Mouse (Mus musculus) limb, embryonic 13.5 days (tissue): ENCODE measurements around the gene Traf7. TPM values are rescaled to one million over a fixed set of nuclear protein-coding genes. Genes with fewer than 3 reads are reported as not detected.

Source experiments
- ATAC-seq: fragments of 200-750 bp; cut with Nextera tagmentation; 2 replicates; pipeline ENCODE4 v1.8.0; 2017; ENCODE audit warnings: low read depth, moderate number of reproducible peaks, moderate TSS enrichment; ENCODE audit not compliant: low FRiP score
- H3K27ac ChIP-seq: fragments of 300-500 bp; sonication (generic); 2 replicates; pipeline ENCODE4 v1.5.1; 2015; ENCODE audit warnings: inconsistent platforms, mild to moderate bottlenecking, moderate library complexity
- H3K27me3 ChIP-seq: fragments of 300-500 bp; sonication (generic); 2 replicates; pipeline ENCODE4 v1.6.1; 2015; ENCODE audit warnings: mild to moderate bottlenecking, inconsistent platforms
- H3K36me3 ChIP-seq: fragments of 300-500 bp; sonication (generic); 2 replicates; pipeline ENCODE4 v1.6.1; 2015; ENCODE audit warnings: inconsistent platforms, mild to moderate bottlenecking, moderate library complexity
- H3K4me1 ChIP-seq: fragments of 300-500 bp; sonication (generic); 2 replicates; pipeline ENCODE4 v1.6.1; 2015; ENCODE audit warnings: inconsistent platforms
- H3K4me2 ChIP-seq: fragments of 300-500 bp; sonication (generic); replicated peaks from 2 replicates; pipeline ENCODE4 v1.6.1; 2015; ENCODE audit warnings: inconsistent platforms, mild to moderate bottlenecking, moderate library complexity
- H3K4me3 ChIP-seq: fragments of 300-500 bp; sonication (generic); 2 replicates; pipeline ENCODE4 v1.5.1; 2015; ENCODE audit warnings: moderate library complexity, mild to moderate bottlenecking, inconsistent platforms
- H3K9ac ChIP-seq: fragments of 300-500 bp; sonication (generic); 2 replicates; pipeline ENCODE4 v1.6.1; 2015; ENCODE audit warnings: mild to moderate bottlenecking, inconsistent platforms
- H3K9me3 ChIP-seq: fragments of 300-500 bp; sonication (generic); 2 replicates; pipeline ENCODE4 v1.6.1; 2016; ENCODE audit warnings: inconsistent platforms
- WGBS: fragments of 180-500 bp; shearing (Covaris S2); methylation state at CpG from one replicate; pipeline ENCODE4 v1.1.7; 2015; 5-methylcytosine and 5-hydroxymethylcytosine counted together
- polyA plus RNA-seq: library from polyadenylated mRNA; unstranded; fragments of >200 nt; fragmentation: Nextera tagmentation; extraction: Ambion mirVana; gene quantifications from 2 replicates; pipeline ENCODE4 v1.2.1, GENCODE M21; 2015

Gene Traf7
- polyA plus RNA-seq, result 96.2 and 103 TPM in 2 replicates

DNA sequence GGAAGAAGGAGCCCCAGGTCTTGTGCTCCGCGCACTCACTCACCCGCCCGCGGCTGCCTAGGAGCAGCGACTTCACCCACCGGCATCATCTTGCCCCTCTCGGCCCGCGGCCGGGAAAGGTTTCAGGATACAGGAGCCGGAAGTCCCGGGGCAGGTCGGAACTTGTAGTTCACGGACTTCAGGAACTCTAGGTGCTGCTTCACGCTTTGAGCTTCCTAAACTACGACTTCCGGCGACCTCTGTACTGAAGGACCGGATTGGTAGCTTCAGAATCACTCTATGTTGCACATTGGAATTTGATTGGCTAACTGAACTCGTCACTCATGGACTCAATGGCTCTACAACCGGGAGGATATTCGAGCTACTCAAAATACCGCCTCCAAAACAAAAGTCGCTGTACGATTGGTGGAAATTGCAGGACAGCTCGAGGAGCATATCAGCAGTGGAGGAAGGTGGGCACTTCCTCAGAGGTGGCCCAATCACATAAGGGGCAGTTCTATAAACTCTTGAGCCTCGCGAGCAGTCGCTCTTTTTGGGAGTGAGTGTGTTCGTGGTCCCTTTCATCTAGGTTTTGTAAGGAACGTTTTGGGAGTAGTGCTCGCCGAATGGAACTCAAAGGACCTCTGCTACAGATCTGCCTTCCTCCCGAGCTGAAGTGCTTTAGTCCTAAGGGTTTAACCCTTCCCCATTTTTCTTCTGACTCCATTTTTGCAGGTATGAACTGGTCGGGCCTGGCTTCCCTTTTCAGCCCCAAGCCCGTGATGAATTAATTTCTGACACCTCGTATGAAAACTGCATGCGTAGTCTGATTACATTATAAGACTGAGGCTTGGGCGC lies at the start of gene Traf7:
Gene Traf7 (minus strand): TSS at position 216 of the 837 bp plus-strand sequence.
- Histone ChIP-seq H3K9me3 (no peaks in the 10 kb centered on the region), H3K36me3 (peaks cover 29% of the 10 kb centered on the region), H3K27me3 (no peaks in the 10 kb centered on the region), H3K9ac (peak within 1 kb of the TSS; percentile 90), H3K4me2 (peak within 1 kb of the TSS; percentile 79), H3K27ac (peak within 1 kb of the TSS; percentile 79), H3K4me1 (peaks cover 66% of the 10 kb centered on the region), H3K4me3 (peak within 1 kb of the TSS; percentile 88)
- WGBS, result under 1% methylated on average over 40 of the region's 40 CpGs
- ATAC-seq, result peak; percentile 98

- Histone ChIP-seq H3K4me1 (no peaks in the 10 kb centered on the region), H3K27ac (no peak overlapping the region), H3K9ac (no peak overlapping the region), H3K4me2 (no peak overlapping the region), H3K36me3 (peaks cover 100% of the 10 kb centered on the region), H3K9me3 (no peaks in the 10 kb centered on the region), H3K4me3 (no peak overlapping the region), H3K27me3 (no peaks in the 10 kb centered on the region)
- 94% methylated on average over 9 of the region's 9 CpGs for WGBS
- ATAC-seq, result no peak
Measured at GRCm38 (mm10) chr17:24573811-24574210, 46.1 kb upstream of the Traf7 start.

- Histone ChIP-seq H3K9ac (no peak overlapping the region), H3K36me3 (peaks cover 100% of the 10 kb centered on the region), H3K4me1 (no peaks in the 10 kb centered on the region), H3K9me3 (no peaks in the 10 kb centered on the region), H3K27ac (no peak overlapping the region), H3K27me3 (no peaks in the 10 kb centered on the region), H3K4me2 (no peak overlapping the region), H3K4me3 (no peak overlapping the region)
- ATAC-seq, result no peak
- WGBS, result 95% methylated on average over 12 of the region's 12 CpGs
Measured at GRCm38 (mm10) chr17:24572651-24573245, 45.0 kb upstream of the Traf7 start.

DNA sequence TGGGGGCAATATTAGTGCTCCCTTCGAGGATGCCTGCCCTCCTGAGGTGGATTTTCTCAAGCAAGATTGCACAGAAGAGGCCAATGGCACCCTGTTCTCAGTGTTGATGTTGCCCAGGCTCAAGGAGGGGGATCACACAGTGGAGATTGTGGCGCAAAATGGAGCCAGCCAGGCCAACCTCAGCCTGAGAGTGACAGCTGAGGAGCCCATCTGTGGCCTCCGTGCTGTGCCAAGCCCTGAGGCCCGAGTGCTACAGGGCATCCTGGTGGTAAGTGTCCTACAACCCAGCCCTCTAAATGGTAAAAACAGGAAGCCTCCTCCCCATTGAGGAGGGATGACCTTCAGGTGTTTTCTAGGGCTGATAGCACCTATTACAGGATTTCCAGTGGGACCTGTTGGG lies 42.1 kb upstream of the Traf7 start:
- H3K27me3 ChIP-seq, result no peaks in the 10 kb centered on the region
- no peaks in the 10 kb centered on the region for H3K9me3 ChIP-seq
- no peak overlapping the region for H3K4me2 ChIP-seq
- no peak overlapping the region for H3K9ac ChIP-seq
- 88% methylated on average over 4 of the region's 4 CpGs for WGBS
- H3K4me1 ChIP-seq, result no peaks in the 10 kb centered on the region; the same call in 1 of the 2 replicates
- no peak for ATAC-seq
- no peak overlapping the region for H3K4me3 ChIP-seq
- no peak overlapping the region for H3K27ac ChIP-seq
- H3K36me3 ChIP-seq, result peaks cover 99% of the 10 kb centered on the region

- no peak for ATAC-seq
Measured at GRCm38 (mm10) chr17:24567034-24567779, 39.5 kb upstream of the Traf7 start.

DNA sequence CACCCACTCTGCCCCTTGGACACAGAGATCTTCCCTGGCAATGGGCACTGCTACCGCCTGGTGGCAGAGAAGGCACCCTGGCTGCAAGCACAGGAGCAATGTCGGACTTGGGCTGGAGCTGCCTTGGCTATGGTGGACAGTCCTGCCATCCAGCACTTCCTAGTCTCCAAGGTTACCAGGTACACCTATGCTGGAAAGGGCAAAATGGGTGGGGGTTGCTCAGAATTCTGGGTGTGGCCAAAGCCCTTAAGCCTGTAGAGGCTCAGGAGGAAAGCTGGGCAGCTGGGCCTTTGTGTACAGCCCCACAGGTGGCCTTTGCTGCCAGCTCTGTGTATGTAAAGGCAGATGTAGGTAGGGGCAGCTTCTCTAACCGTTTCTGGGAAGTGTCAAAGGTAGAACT lies 38.1 kb upstream of the Traf7 start:
- no peak overlapping the region for H3K27ac ChIP-seq
- WGBS, result 80% methylated on average over 3 of the region's 3 CpGs
- ATAC-seq, result no peak
- no peak overlapping the region for H3K4me2 ChIP-seq
- H3K4me3 ChIP-seq, result no peak overlapping the region
- no peaks in the 10 kb centered on the region for H3K27me3 ChIP-seq
- H3K4me1 ChIP-seq, result peaks cover 9% of the 10 kb centered on the region
- H3K36me3 ChIP-seq, result peaks cover 65% of the 10 kb centered on the region
- H3K9ac ChIP-seq, result no peak overlapping the region
- H3K9me3 ChIP-seq, result no peaks in the 10 kb centered on the region

More at GRCm38 (mm10) chr17:24567034-24567779, 39.5 kb upstream of the Traf7 start:
- Histone ChIP-seq H3K9me3 (no peaks in the 10 kb centered on the region), H3K27me3 (no peaks in the 10 kb centered on the region), H3K4me2 (no peak overlapping the region), H3K4me1 (peaks cover 9% of the 10 kb centered on the region; the same call in 1 of the 2 replicates), H3K27ac (no peak overlapping the region), H3K4me3 (no peak overlapping the region), H3K9ac (peak overlapping the region; percentile 43; the same call in 1 of the 2 replicates), H3K36me3 (peaks cover 79% of the 10 kb centered on the region)
- WGBS, result 83% methylated on average over 8 of the region's 8 CpGs

DNA sequence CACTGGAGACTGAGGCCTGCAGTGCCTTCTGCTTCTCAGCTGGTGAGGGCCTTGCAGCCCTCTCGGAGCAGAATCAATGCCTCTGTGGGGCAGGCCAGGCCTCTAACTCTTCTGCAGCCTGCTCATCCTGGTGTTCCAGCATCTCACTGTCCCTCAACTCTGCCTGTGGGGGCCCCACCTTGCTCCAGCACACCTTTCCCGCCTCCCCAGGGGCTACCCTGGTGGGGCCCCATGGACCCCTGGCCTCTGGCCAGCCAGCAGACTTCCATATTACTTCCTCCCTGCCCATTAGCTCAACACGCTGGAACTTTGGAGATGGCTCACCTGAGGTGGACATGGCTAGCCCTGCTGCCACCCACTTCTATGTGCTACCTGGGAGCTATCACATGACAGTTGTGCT lies 37.4 kb upstream of the Traf7 start:
- no peaks in the 10 kb centered on the region for H3K9me3 ChIP-seq
- no peak overlapping the region for H3K4me2 ChIP-seq
- no peak overlapping the region; the same call in 1 of the 2 replicates for H3K9ac ChIP-seq
- no peak overlapping the region for H3K4me3 ChIP-seq
- H3K4me1 ChIP-seq, result peaks cover 15% of the 10 kb centered on the region
- no peak for ATAC-seq
- H3K36me3 ChIP-seq, result peaks cover 58% of the 10 kb centered on the region
- no peaks in the 10 kb centered on the region for H3K27me3 ChIP-seq
- no peak overlapping the region for H3K27ac ChIP-seq
- WGBS, result 82% methylated on average over 3 of the region's 3 CpGs

DNA sequence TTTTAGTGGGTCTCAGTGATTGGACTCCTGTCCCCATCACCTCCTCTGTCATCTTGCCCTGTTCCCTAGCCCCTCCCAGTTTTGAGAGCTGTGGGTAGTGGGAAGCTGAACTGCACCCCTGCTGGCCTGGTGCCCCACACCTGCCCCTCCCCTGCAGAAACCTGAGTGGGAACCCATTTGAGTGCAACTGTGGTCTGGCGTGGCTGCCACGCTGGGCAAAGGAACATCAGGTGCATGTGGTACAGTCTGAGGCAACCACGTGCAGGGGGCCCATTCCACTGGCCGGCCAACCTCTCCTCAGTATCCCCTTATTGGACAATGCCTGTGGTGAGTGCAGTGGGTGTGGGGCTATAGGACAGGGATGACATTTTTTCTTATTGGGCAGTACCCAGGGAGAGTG lies 36.7 kb upstream of the Traf7 start:
- no peak overlapping the region for H3K4me3 ChIP-seq
- no peaks in the 10 kb centered on the region for H3K27me3 ChIP-seq
- no peak overlapping the region for H3K27ac ChIP-seq
- peaks cover 51% of the 10 kb centered on the region for H3K36me3 ChIP-seq
- WGBS, result 80% methylated on average over 4 of the region's 4 CpGs
- H3K4me2 ChIP-seq, result no peak overlapping the region
- H3K4me1 ChIP-seq, result peaks cover 19% of the 10 kb centered on the region
- ATAC-seq, result no peak
- no peaks in the 10 kb centered on the region for H3K9me3 ChIP-seq
- no peak overlapping the region; the same call in 1 of the 2 replicates for H3K9ac ChIP-seq

- Histone ChIP-seq H3K4me1 (peaks cover 27% of the 10 kb centered on the region), H3K9me3 (no peaks in the 10 kb centered on the region), H3K4me3 (no peak overlapping the region), H3K36me3 (peaks cover 43% of the 10 kb centered on the region), H3K27me3 (no peaks in the 10 kb centered on the region), H3K9ac (no peak overlapping the region), H3K4me2 (no peak overlapping the region), H3K27ac (no peak overlapping the region)
- WGBS, result 76% methylated on average over 5 of the region's 5 CpGs
- ATAC-seq, result no peak
Measured at GRCm38 (mm10) chr17:24563638-24564037, 35.9 kb upstream of the Traf7 start.

DNA sequence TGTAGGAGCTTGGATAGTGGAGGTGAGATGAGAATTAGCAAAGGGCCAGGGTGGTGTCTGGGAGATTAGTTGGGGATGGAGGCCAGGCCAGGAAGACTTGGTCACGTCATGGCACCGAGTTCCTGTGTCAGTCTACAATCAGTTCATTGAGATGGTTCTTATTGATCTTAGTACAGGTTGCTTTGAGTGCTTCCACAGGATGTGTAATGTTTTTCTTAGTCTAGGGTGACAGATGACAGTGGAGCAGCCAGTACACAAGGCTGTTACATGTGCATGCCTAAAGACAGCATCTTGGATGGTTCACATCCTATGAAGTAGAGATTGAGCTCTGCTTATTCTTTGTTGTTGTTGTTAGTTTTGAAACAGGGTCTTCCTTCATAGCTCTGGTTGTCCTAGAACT lies 33.9 kb upstream of the Traf7 start:
- no peak overlapping the region for H3K4me2 ChIP-seq
- ATAC-seq, result no peak
- H3K9ac ChIP-seq, result no peak overlapping the region
- H3K36me3 ChIP-seq, result peaks cover 28% of the 10 kb centered on the region
- 91% methylated on average over 2 of the region's 2 CpGs for WGBS
- peaks cover 47% of the 10 kb centered on the region for H3K4me1 ChIP-seq
- no peak overlapping the region for H3K4me3 ChIP-seq
- no peaks in the 10 kb centered on the region for H3K27me3 ChIP-seq
- no peak overlapping the region for H3K27ac ChIP-seq
- H3K9me3 ChIP-seq, result no peaks in the 10 kb centered on the region

DNA sequence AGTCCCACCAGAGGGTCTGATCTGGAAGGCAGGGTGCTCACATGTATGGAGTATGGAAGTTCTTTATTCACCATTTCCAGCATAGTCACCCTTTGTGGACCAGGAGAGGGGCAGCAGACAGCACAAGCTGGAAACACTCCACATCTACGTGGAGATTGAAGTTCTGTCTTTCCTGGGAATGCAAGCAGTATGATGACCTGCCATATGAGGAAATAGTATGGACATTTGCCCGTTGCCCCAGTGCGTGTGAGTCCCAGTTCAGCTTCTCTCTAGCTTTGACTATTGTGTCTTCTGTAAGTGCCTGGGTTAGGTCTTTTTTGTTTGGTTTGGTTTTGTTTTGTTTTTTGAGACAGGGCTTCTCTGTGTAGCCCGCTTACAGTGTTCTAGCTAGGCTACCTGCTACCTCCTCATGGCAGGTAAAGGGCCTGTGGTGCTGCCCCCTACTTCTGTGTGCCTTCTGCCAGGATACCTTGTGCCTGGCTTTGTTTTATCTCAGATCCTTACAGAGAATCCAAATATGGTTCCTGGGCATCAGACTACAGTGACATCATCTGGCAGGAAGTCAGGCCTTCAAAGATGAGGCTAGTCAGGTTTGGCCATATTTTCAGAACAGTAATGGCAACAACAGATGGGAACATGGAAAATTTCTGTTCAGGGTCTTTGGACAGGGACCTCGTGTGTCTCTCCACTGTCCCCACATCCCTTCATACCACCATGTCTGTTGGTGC lies 32.7 kb upstream of the Traf7 start:
- Histone ChIP-seq H3K4me2 (no peak overlapping the region), H3K36me3 (peaks cover 17% of the 10 kb centered on the region), H3K27ac (no peak overlapping the region), H3K4me1 (peaks cover 50% of the 10 kb centered on the region), H3K9me3 (no peaks in the 10 kb centered on the region), H3K9ac (no peak overlapping the region), H3K4me3 (no peak overlapping the region), H3K27me3 (no peaks in the 10 kb centered on the region)
- WGBS, result 90% methylated on average over 5 of the region's 5 CpGs
- no peak for ATAC-seq
